Mouse (Mus musculus) G1E (cell line): ENCODE results near the gene Timp3.

Experiments used
- CTCF ChIP-seq: IDR thresholded peaks from 2 replicates; pipeline ENCODE4 v1.5.1; 2012; ENCODE audit warnings: low read depth, low read length, inconsistent platforms, mixed read lengths
- GATA1 ChIP-seq: IDR thresholded peaks from 2 replicates; pipeline ENCODE4 v1.6.1; 2012; ENCODE audit warnings: borderline replicate concordance, low read length, inconsistent platforms, mixed read lengths
- TAL1 ChIP-seq: conservative IDR thresholded peaks from 2 replicates; pipeline ENCODE4 v1.6.1; 2012; ENCODE audit warnings: low read depth, low read length, inconsistent platforms, mixed read lengths

- TF ChIP-seq GATA1 (no peak), CTCF (no peak), TAL1 (no peak)
Measured at GRCm38 (mm10) chr10:86358307-86358975, 58.3 kb downstream of the Timp3 start.
